Mouse (Mus musculus): ENCODE results near the gene Itpripl1. TPM values are rescaled to one million over a fixed set of nuclear protein-coding genes. Genes with fewer than 3 reads are reported as not detected.
A peak's percentile ranks its signal among the peaks of the same experiment; 100 is the strongest.

Itpripl1 gene
- polyA plus RNA-seq, 1 experiment from 2014 or later, result 26.3 TPM

GRCm38 (mm10) chr2:127142577-127143157 lies 575 bp downstream of the Itpripl1 start:
- Histone ChIP-seq H3K4me1 (replicated peaks; ENCODE audit: insufficient read depth, low read length) (peaks cover 9% of the 10 kb centered on the region; the same call in 1 of the 2 replicates), H3K27ac (no peak overlapping the region), H3K4me3 (replicated peaks; ENCODE audit: low read depth, low read length) (peak overlapping the region; percentile 54), H3K9me3 (replicated peaks; ENCODE audit: low read length) (no peaks in the 10 kb centered on the region), H3K27me3 (ENCODE audit: insufficient read depth, low read length) (no peaks in the 10 kb centered on the region), H3K9ac (ENCODE audit: low read depth, low read length) (peak overlapping the region; percentile 63), H3K36me3 (ENCODE audit: insufficient read depth, low read length) (0 out of 2 replicates have a peak, but pooled peaks cover 5% of the 10 kb centered on the region), H3K4me2 (ENCODE audit: low read length) (peak overlapping the region; percentile 79)
- peak; percentile 14; the same call in 1 of the 2 replicates for ATAC-seq (replicated peaks; ENCODE audit: low FRiP score, low read depth)
- no peak for TF ChIP-seq CTCF (IDR thresholded peaks at IDR 0.05; ENCODE audit: low read depth)
- 14% methylated on average over 6 of the region's 6 CpGs for WGBS
- no peak for DNase-seq (ENCODE audit: low spot score)

- H3K9ac ChIP-seq (ENCODE audit: low read depth, low read length), result peak overlapping the region; percentile 63
- H3K4me2 ChIP-seq (ENCODE audit: low read length), result peak overlapping the region; percentile 79
These were observed 1.2 kb downstream of the Itpripl1 start for GRCm38 (mm10) chr2:127142031-127142430.

GRCm38 (mm10) chr2:127140011-127140410 lies 3.2 kb downstream of the Itpripl1 start:
- no peak for DNase-seq (ENCODE audit: low spot score)
- WGBS, result 89% methylated on average over 7 of the region's 7 CpGs

More at GRCm38 (mm10) chr2:127142031-127142430, 1.2 kb downstream of the Itpripl1 start:
- Histone ChIP-seq H3K9me3 (replicated peaks; ENCODE audit: low read length) (no peaks in the 10 kb centered on the region), H3K27me3 (ENCODE audit: insufficient read depth, low read length) (no peaks in the 10 kb centered on the region), H3K4me3 (replicated peaks; ENCODE audit: low read depth, low read length) (peak overlapping the region; percentile 54; the same call in 1 of the 2 replicates), H3K36me3 (ENCODE audit: insufficient read depth, low read length) (0 out of 2 replicates have a peak, but pooled peaks cover 5% of the 10 kb centered on the region), H3K27ac (no peak overlapping the region), H3K4me1 (replicated peaks; ENCODE audit: insufficient read depth, low read length) (peaks cover 9% of the 10 kb centered on the region; the same call in 1 of the 2 replicates)
- 67% methylated on average over 10 of the region's 10 CpGs for WGBS
- ATAC-seq (replicated peaks; ENCODE audit: low FRiP score, low read depth) (no peak), DNase-seq (ENCODE audit: low spot score) (no peak)
- no peak for TF ChIP-seq CTCF (IDR thresholded peaks at IDR 0.05; ENCODE audit: low read depth)

GRCm38 (mm10) chr2:127139605-127140004 lies 3.6 kb downstream of the Itpripl1 start:
- Histone ChIP-seq H3K36me3 (ENCODE audit: insufficient read depth, low read length) (0 out of 2 replicates have a peak, but pooled peaks cover 5% of the 10 kb centered on the region), H3K27ac (no peak overlapping the region), H3K27me3 (ENCODE audit: insufficient read depth, low read length) (no peaks in the 10 kb centered on the region), H3K9me3 (replicated peaks; ENCODE audit: low read length) (no peaks in the 10 kb centered on the region), H3K4me2 (ENCODE audit: low read length) (no peak overlapping the region), H3K9ac (ENCODE audit: low read depth, low read length) (no peak overlapping the region), H3K4me3 (replicated peaks; ENCODE audit: low read depth, low read length) (no peak overlapping the region), H3K4me1 (replicated peaks; ENCODE audit: insufficient read depth, low read length) (peaks cover 9% of the 10 kb centered on the region; the same call in 1 of the 2 replicates)
- WGBS, result 100% methylated on average over 1 of the region's 1 CpGs
- no peak; the same call in 1 of the 2 replicates for TF ChIP-seq CTCF (IDR thresholded peaks at IDR 0.05; ENCODE audit: low read depth)
- DNase-seq (ENCODE audit: low spot score) (no peak), ATAC-seq (replicated peaks; ENCODE audit: low FRiP score, low read depth) (no peak)

More at GRCm38 (mm10) chr2:127140011-127140410, 3.2 kb downstream of the Itpripl1 start:
- no peak overlapping the region for H3K4me3 ChIP-seq (replicated peaks; ENCODE audit: low read depth, low read length)
- no peaks in the 10 kb centered on the region for H3K9me3 ChIP-seq (replicated peaks; ENCODE audit: low read length)
- H3K27ac ChIP-seq, result no peak overlapping the region
- H3K36me3 ChIP-seq (ENCODE audit: insufficient read depth, low read length), result 0 out of 2 replicates have a peak, but pooled peaks cover 5% of the 10 kb centered on the region
- no peak for ATAC-seq (replicated peaks; ENCODE audit: low FRiP score, low read depth)
- TF ChIP-seq CTCF (IDR thresholded peaks at IDR 0.05; ENCODE audit: low read depth), result no peak
- no peak overlapping the region for H3K4me2 ChIP-seq (ENCODE audit: low read length)
- H3K27me3 ChIP-seq (ENCODE audit: insufficient read depth, low read length), result no peaks in the 10 kb centered on the region
- H3K9ac ChIP-seq (ENCODE audit: low read depth, low read length), result no peak overlapping the region
- H3K4me1 ChIP-seq (replicated peaks; ENCODE audit: insufficient read depth, low read length), result peaks cover 9% of the 10 kb centered on the region; the same call in 1 of the 2 replicates

- TF ChIP-seq CTCF (IDR thresholded peaks at IDR 0.05; ENCODE audit: low read depth), result no peak
- H3K27me3 ChIP-seq (ENCODE audit: insufficient read depth, low read length), result no peaks in the 10 kb centered on the region
- H3K4me3 ChIP-seq (replicated peaks; ENCODE audit: low read depth, low read length), result no peak overlapping the region
- no peaks in the 10 kb centered on the region for H3K9me3 ChIP-seq (replicated peaks; ENCODE audit: low read length)
- no peak overlapping the region for H3K4me2 ChIP-seq (ENCODE audit: low read length)
- no peak overlapping the region for H3K9ac ChIP-seq (ENCODE audit: low read depth, low read length)
- H3K4me1 ChIP-seq (replicated peaks; ENCODE audit: insufficient read depth, low read length), result peaks cover 9% of the 10 kb centered on the region; the same call in 1 of the 2 replicates
- DNase-seq (ENCODE audit: low spot score) (no peak), ATAC-seq (replicated peaks; ENCODE audit: low FRiP score, low read depth) (no peak)
- 0 out of 2 replicates have a peak overlapping the region, but pooled peaks have one; percentile 10 for H3K27ac ChIP-seq
- 87% methylated on average over 8 of the region's 8 CpGs for WGBS
- 0 out of 2 replicates have a peak, but pooled peaks cover 5% of the 10 kb centered on the region for H3K36me3 ChIP-seq (ENCODE audit: insufficient read depth, low read length)
These were observed 4.1 kb downstream of the Itpripl1 start for GRCm38 (mm10) chr2:127139094-127139493.

GRCm38 (mm10) chr2:127138449-127138848 lies 4.8 kb downstream of the Itpripl1 start:
- Histone ChIP-seq H3K9me3 (replicated peaks; ENCODE audit: low read length) (no peaks in the 10 kb centered on the region), H3K4me2 (ENCODE audit: low read length) (no peak overlapping the region), H3K9ac (ENCODE audit: low read depth, low read length) (no peak overlapping the region), H3K27me3 (ENCODE audit: insufficient read depth, low read length) (no peaks in the 10 kb centered on the region), H3K36me3 (ENCODE audit: insufficient read depth, low read length) (0 out of 2 replicates have a peak, but pooled peaks cover 5% of the 10 kb centered on the region), H3K4me1 (replicated peaks; ENCODE audit: insufficient read depth, low read length) (peaks cover 9% of the 10 kb centered on the region; the same call in 1 of the 2 replicates), H3K27ac (no peak overlapping the region), H3K4me3 (replicated peaks; ENCODE audit: low read depth, low read length) (no peak overlapping the region)
- no peak for ATAC-seq (replicated peaks; ENCODE audit: low FRiP score, low read depth)
- DNase-seq (ENCODE audit: low spot score), result no peak
- TF ChIP-seq CTCF (IDR thresholded peaks at IDR 0.05; ENCODE audit: low read depth), result no peak
- WGBS, result 71% methylated on average over 4 of the region's 4 CpGs
